Mouse (Mus musculus) hindlimb bud, embryonic 11.5 days (tissue): ENCODE data around the gene Tceal7.
"Not testable (repeated sequence)": the region's sequence is repeated elsewhere in the genome, so short reads cannot be mapped to it uniquely, and the experiment has no call there.

ENCODE experiments used
- DNase-seq: peaks from one replicate; pipeline ENCODE4 v3.0.0-alpha.2; 2012; ENCODE audit warnings: low read depth, low spot score; ENCODE audit errors: extremely low spot score

Tceal7 gene

GRCm38 (mm10) chrX:136245521-136246071 is 31.0 kb downstream of the Tceal7 start:
- DNase-seq, result no peak

DNA sequence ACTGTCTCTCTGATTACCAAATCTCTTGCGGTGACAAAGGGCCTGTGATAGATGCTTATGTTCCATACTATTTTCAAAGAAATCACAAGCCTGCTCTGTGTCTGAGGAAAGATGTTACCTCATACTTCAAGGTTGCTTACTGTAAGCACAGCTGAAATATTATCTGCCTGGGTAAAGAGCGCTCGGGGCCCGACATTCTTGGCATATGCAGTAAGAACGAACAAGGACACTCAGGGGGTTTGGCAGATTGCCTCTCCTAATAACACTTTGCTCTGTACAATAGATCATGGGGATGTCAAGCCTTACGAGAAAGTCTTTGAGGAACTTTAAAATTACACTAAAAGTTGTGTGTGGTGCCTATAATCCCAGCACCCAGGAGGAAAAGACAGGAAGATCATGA is 34.2 kb downstream of the Tceal7 start:
- no peak for DNase-seq

DNA sequence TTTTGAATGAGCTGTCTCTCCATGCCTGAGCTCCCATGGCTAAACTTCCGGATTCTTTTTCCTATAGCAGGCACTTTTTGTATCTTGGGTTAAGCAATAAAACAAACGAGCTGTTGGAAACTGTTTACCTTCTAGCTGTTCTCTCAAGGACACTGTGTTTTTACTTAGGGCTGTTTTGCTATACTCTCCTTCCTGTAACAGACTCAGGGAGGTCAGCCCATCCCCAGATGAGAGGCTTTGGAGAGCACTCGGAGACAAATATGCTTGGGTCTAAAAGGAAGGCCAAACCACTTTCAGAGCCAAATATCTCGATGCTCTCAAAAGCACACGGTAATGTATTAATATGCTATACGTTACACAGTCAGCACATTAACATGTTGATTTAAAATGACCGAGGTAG is 35.1 kb downstream of the Tceal7 start:
- DNase-seq, result no peak

DNA sequence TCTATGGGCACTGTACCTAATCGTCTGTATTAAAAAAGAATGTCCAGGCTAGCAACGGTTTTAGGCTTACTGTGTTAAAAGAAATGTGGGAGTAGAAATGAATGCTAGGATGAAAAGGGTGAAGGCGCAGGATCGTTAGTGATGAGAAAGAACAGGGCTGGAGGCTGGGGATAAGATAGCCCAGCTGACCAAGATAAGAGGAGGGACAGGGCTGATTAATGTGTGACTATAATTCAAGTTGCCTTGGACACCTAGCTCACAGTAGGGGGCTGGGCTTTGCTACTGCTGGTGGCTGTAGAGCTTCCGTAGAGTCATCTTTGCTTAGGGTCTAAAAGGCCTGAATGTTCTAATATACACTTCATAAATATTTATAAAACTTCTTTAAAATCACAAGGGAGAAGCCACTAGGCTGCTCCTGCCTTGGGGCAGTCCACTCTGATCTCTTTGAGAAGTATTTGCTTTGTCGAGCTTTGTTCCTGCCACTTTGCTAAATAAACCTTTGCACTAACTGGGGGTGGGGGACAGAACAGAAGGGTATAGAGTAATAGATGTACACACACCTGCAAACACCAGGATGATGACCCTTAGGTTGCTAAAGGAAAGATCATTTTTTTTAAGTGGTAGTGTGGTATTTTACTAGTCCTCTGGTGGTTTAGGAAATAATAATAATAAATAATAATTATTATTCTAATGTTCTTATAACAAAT is 37.6 kb downstream of the Tceal7 start:
- DNase-seq, result no peak

DNA sequence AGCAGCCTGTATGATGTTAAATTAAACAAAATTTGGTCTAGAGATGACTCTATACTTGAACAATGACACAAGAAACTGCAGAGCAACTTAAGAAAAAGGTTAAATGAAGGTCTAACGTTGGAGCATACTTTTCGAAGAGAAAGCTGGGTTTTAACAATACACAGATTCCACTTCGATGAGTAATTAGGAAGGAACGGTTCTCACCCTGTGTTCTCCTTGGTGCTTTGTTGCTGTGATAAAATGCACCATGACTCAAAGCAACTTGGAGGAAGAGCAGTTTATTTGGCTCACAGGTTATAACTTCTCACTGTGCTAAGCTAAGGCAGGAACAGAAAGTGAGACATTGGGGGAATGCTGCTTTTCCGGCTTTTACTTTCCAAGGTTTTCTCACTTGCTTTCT is 53.1 kb downstream of the Tceal7 start:
- no peak for DNase-seq

DNA sequence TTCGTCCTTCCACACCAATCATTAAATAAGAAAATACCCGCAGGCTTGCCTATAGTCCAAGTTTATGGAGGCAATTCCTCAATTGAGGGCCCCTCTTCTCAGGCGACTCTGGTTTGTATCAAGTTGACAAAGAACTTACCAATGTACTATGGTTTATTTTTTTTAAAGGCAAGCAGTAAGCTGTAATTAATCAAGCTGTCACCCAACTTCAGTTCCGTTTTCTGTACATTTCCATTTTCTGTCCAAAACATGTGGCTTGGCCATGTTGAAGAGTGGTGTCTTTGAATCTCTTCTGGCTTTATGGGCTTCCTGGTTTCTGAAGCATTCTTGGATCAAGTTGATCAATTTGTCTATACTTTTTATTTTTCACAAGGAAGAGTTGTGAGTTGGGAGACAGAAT is 53.6 kb downstream of the Tceal7 start:
- no peak for DNase-seq

GRCm38 (mm10) chrX:136269743-136270392 is 55.3 kb downstream of the Tceal7 start, which contains the start of gene Bex3:
TSS of gene Bex3 (plus strand) at chrX:136270253.
- DNase-seq, result not testable (repeated sequence)

- not testable (repeated sequence) for DNase-seq
Observed at GRCm38 (mm10) chrX:136270393-136271111, 56.0 kb downstream of the Tceal7 start.

- no peak for DNase-seq
Observed at GRCm38 (mm10) chrX:136274542-136274941, 60.0 kb downstream of the Tceal7 start.

GRCm38 (mm10) chrX:136275386-136275785 is 60.8 kb downstream of the Tceal7 start:
- no peak for DNase-seq
